Mouse (Mus musculus) sigmoid colon, adult 10 weeks (tissue): ENCODE results near the gene Cdh7. TPM values are rescaled to one million over a fixed set of nuclear protein-coding genes. Genes with fewer than 3 reads are reported as not detected.

Experiments
- polyA plus RNA-seq: library from polyadenylated mRNA; stranded (reverse); fragments of 350-450 nt; fragmentation: Illumina TruSeq; extraction: RNeasy Lipid Tissue Mini Kit (QIAGEN cat#74804); gene quantifications from one replicate; pipeline ENCODE4 v1.2.3, GENCODE M21; 2014; ENCODE audit warnings: low read depth, low replicate concordance

The Cdh7 gene
- 0.85 TPM for polyA plus RNA-seq

DNA sequence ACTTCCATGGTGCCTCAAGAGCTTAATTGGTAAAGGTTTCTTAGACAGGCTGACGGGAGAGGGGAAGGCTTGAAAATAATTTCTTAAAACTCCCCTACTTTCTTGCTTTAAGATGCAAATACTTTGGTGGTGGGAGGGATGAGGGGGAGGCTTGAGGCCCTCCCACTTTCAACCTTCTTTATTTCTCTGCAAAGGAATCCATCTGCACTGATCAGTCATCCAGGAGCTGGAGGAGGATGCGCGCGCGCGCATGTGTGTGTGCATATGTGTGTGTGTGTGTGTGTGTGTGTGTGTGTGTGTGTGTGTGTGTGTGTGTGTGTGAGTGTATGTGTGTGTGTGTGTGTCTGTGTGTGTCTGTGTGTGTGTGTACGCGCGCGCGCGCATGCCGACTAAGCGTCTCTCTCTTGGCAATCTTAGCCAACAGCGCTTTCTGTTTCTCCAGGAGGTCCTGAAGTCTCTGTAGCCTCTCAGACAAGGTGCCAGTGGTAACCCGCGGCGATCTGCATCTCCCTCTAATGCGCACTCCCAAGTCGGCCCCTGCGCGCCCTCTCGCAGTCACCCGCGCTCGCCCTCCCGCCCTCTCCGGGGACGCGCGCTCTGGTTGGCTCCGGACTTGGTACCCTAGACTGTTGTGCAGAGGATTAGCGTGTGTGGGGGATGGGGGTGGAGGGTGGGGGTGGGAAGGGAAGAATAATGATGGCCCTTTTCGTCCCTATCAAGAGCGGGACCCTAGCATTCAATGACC is at the start of gene Cdh7:
Gene Cdh7 (plus strand): TSS at position 368 of the 745 bp plus-strand sequence.

